Mouse (Mus musculus) heart, embryonic 16.5 days (tissue): ENCODE measurements around the gene Serpina3c. TPM values are rescaled to one million over a fixed set of nuclear protein-coding genes. Genes with fewer than 3 reads are reported as not detected.

ENCODE experiments used
- ATAC-seq: fragments of 200-750 bp; cut with Nextera tagmentation; replicated peaks from 2 replicates; pipeline ENCODE4 v1.8.0; 2017; ENCODE audit warnings: moderate number of reproducible peaks; ENCODE audit not compliant: insufficient read depth, low FRiP score; ENCODE audit errors: extremely low read depth
- H3K27ac ChIP-seq: fragments of 300-500 bp; sonication (generic); 2 replicates; pipeline ENCODE4 v1.5.1; 2014; ENCODE audit warnings: mild to moderate bottlenecking, low read length, control low read depth, moderate library complexity
- H3K27me3 ChIP-seq: fragments of 300-500 bp; sonication (generic); 2 replicates; pipeline ENCODE4 v1.6.1; 2014; ENCODE audit warnings: low read length, mixed read lengths; ENCODE audit not compliant: control insufficient read depth, insufficient read depth
- H3K36me3 ChIP-seq: fragments of 300-500 bp; sonication (generic); 2 replicates; pipeline ENCODE4 v1.6.1; 2014; ENCODE audit not compliant: control insufficient read depth, insufficient read depth
- H3K4me1 ChIP-seq: fragments of 300-500 bp; sonication (generic); 2 replicates; pipeline ENCODE4 v1.6.1; 2014; ENCODE audit warnings: low read length, mixed read lengths; ENCODE audit not compliant: control insufficient read depth, insufficient read depth
- H3K4me2 ChIP-seq: fragments of 300-500 bp; sonication (generic); 2 replicates; pipeline ENCODE4 v1.6.1; 2014; ENCODE audit warnings: low read depth, mild to moderate bottlenecking, control low read depth, low read length
- H3K4me3 ChIP-seq: fragments of 300-500 bp; sonication (generic); 2 replicates; pipeline ENCODE4 v1.5.1; 2014; ENCODE audit warnings: mild to moderate bottlenecking, control low read depth, low read length
- H3K9ac ChIP-seq: fragments of 300-500 bp; sonication (generic); 2 replicates; pipeline ENCODE4 v1.6.1; 2014; ENCODE audit warnings: low read length, control low read depth
- H3K9me3 ChIP-seq: fragments of 300-500 bp; sonication (generic); replicated peaks from 2 replicates; pipeline ENCODE4 v1.6.1; 2016; ENCODE audit warnings: low read length; ENCODE audit not compliant: control insufficient read depth
- WGBS: fragments of 180-500 bp; shearing (Covaris S2); extraction: QIAGEN DNeasy Blood & Tissue Kit; methylation state at CpG from one replicate; pipeline ENCODE4 v1.1.7; 2014; 5-methylcytosine and 5-hydroxymethylcytosine counted together
- polyA plus RNA-seq: library from polyadenylated mRNA; unstranded; fragments of >200 nt; fragmentation: Nextera tagmentation; extraction: Ambion mirVana; gene quantifications from 2 replicates; pipeline ENCODE4 v1.2.1, GENCODE M21; 2015

Gene Serpina3c
- polyA plus RNA-seq, 1 experiment from 2014 or later: 0.11 TPM

DNA sequence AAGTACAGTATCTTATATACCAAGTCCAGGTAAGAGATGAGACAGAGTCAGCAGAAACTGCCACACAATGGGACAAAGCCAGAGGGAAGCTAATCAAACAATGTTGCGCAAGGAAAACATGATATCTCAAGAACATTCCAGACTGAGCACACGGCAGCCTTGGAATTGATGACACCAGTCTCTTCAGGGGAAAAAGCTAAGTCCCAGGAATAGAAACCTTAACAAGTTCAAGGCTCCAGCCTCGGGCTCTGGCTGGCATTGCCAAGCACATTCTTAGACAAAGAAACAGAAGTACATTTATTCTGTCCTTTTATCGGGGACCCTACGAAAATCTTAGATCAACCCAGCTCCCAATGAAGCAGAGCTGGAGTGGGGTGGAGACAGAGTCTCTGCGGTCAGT is 52.9 kb downstream of the Serpina3c start, which contains the start of gene Serpina5:
TSS of gene Serpina5 (plus strand) at position 346 of the 400 bp plus-strand sequence.
- Histone ChIP-seq H3K9ac (no peak within 1 kb of the TSS), H3K27ac (no peak within 1 kb of the TSS), H3K4me1 (no peaks in the 10 kb centered on the region), H3K4me3 (no peak within 1 kb of the TSS), H3K27me3 (no peaks in the 10 kb centered on the region), H3K36me3 (no peaks in the 10 kb centered on the region), H3K4me2 (no peak within 1 kb of the TSS), H3K9me3 (no peaks in the 10 kb centered on the region)
- 70% methylated on average over 6 of the region's 6 CpGs for WGBS
- no peak for ATAC-seq

Other genes with a start within 250 kb of the Serpina3c start
- gene Serpina1c, start 249.0 kb downstream of the Serpina3c start, polyA plus RNA-seq: 0.55 TPM in 1 of 2 replicates, not detected in the other
- 0.22 and 0.85 TPM in 2 replicates for gene Serpina1e, start 194.9 kb downstream of the Serpina3c start, polyA plus RNA-seq
- gene Serpina11, start 163.9 kb downstream of the Serpina3c start, polyA plus RNA-seq: not detected in 2 replicates
- 0.22 and 0.37 TPM in 2 replicates for gene Serpina9, start 140.1 kb downstream of the Serpina3c start, polyA plus RNA-seq
- not detected in 2 replicates for gene Serpina12, start 109.4 kb downstream of the Serpina3c start, polyA plus RNA-seq
- not detected in 2 replicates for gene Serpina5, start 52.8 kb downstream of the Serpina3c start, polyA plus RNA-seq
- gene Serpina3a, start 41.1 kb downstream of the Serpina3c start, polyA plus RNA-seq: not detected in 2 replicates
- not detected in 2 replicates for gene Serpina3b, start 25.9 kb downstream of the Serpina3c start, polyA plus RNA-seq
- gene Serpina3f, start 60.7 kb upstream of the Serpina3c start, polyA plus RNA-seq: 0.16 and 0.51 TPM in 2 replicates
- gene Serpina3g, start 82.4 kb upstream of the Serpina3c start, polyA plus RNA-seq: 7.1 and 15.4 TPM in 2 replicates
- 2.0 and 4.2 TPM in 2 replicates for gene Serpina3i, start 109.3 kb upstream of the Serpina3c start, polyA plus RNA-seq
- gene Serpina3j, start 160.7 kb upstream of the Serpina3c start, polyA plus RNA-seq: 0.06 and 0.25 TPM in 2 replicates
- not detected in 2 replicates for gene Serpina3k, start 184.6 kb upstream of the Serpina3c start, polyA plus RNA-seq
- not detected in 2 replicates for gene Serpina3m, start 184.6 kb upstream of the Serpina3c start, polyA plus RNA-seq